Mouse (Mus musculus): ENCODE measurements at regions not wholly inside any gene's neighbourhood (a gene's known extent, or its start where the extent isn't known, plus 50 kb on each side); places are given as distances from the start of the nearest gene placed in this dataset.

DNA sequence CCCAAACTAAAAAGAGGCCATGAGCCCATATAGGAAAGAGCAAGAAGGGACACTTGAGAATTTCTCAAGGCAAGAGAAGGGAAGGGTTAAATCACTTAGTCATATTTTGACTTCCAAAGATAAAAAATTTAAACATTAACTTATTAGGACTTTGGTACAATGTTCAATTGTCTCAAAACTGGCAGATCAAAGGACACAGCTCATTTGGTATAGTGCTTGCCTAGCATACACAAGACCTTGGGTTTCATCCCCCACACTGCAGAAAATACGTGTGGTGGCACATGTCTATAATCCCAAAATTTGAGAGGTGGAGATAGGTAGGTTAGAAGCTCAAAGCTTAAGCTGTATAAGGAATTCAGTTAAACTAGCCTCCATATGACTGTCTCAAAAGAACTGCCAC is 658.4 kb upstream of the Pfkp start:
- no peaks in the 10 kb centered on the region for H3K9me3 ChIP-seq (ENCODE audit: low read length)
- ATAC-seq, result no peak

DNA sequence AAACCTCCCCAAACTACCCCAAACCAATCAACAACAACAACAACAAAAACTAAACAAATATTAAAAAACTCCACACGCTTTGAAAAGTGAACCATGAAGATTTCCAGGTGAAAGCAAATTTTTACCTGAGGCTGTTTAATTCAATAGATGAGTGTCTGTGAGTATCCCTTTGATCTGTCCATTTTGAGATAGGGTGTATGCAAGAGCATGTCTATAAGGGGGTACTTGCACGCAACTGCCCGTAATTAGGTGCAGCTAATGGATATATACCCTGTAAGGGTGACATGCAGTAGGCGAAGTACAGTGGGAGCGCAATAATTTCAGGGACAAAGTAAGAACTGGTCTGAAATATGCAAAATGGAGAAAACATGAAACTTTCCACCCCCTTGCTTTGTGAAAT is 658.8 kb upstream of the Pfkp start:
- DNase-seq (no peak), ATAC-seq (no peak)
- Histone ChIP-seq H3K27ac (ENCODE audit: low read depth, low read length) (no peak overlapping the region), H3K36me3 (ENCODE audit: insufficient read depth) (no peaks in the 10 kb centered on the region), H3K9me3 (ENCODE audit: low read length) (no peaks in the 10 kb centered on the region), H3K4me1 (ENCODE audit: insufficient read depth) (no peaks in the 10 kb centered on the region), H3K4me3 (ENCODE audit: low read depth, low read length) (no peak overlapping the region), H3K27me3 (ENCODE audit: insufficient read depth, low read length) (no peaks in the 10 kb centered on the region), H3K4me2 (ENCODE audit: low read depth) (no peak overlapping the region), H3K9ac (no peak overlapping the region)
- 97% methylated on average over 5 of the region's 5 CpGs for WGBS
- no peak for TF ChIP-seq CTCF (IDR thresholded peaks at IDR 0.05; ENCODE audit: low read depth)

More for the DNA sequence above, 658.4 kb upstream of the Pfkp start:
- WGBS, result 74% methylated on average over 1 of the region's 1 CpGs
- H3K9ac ChIP-seq, result no peak overlapping the region
- H3K4me3 ChIP-seq (ENCODE audit: low read depth, low read length), result no peak overlapping the region
- no peak overlapping the region for H3K27ac ChIP-seq (ENCODE audit: low read depth, low read length)
- no peaks in the 10 kb centered on the region for H3K36me3 ChIP-seq (ENCODE audit: insufficient read depth)
- H3K4me1 ChIP-seq (ENCODE audit: insufficient read depth), result no peaks in the 10 kb centered on the region
- no peaks in the 10 kb centered on the region for H3K27me3 ChIP-seq (ENCODE audit: insufficient read depth, low read length)
- DNase-seq, result no peak
- no peak for TF ChIP-seq CTCF (IDR thresholded peaks at IDR 0.05; ENCODE audit: low read depth)
- no peak overlapping the region for H3K4me2 ChIP-seq (ENCODE audit: low read depth)

DNA sequence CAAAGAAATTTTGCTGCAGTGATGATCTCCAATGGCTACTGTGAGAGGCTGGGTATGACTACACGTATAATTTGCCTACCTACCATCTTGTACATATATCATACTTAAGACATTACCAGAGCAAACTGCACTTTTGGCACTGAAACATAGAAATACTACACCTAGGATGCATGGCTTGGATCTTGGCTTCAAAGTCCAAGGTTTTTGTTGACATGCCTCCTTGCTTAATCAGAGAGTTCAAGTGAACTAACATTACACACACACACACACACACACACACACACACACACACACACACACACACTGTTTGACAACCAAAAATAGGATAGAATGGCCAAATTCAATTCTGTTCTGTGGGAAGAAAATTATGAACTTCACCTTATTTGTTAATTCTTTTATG is 664.9 kb upstream of the Pfkp start:
- Histone ChIP-seq H3K27ac (ENCODE audit: low read depth, low read length) (no peak overlapping the region), H3K27me3 (ENCODE audit: insufficient read depth, low read length) (no peaks in the 10 kb centered on the region), H3K9me3 (ENCODE audit: low read length) (no peaks in the 10 kb centered on the region), H3K4me3 (ENCODE audit: low read depth, low read length) (no peak overlapping the region), H3K4me2 (ENCODE audit: low read depth) (no peak overlapping the region), H3K9ac (no peak overlapping the region), H3K36me3 (ENCODE audit: insufficient read depth) (no peaks in the 10 kb centered on the region), H3K4me1 (ENCODE audit: insufficient read depth) (no peaks in the 10 kb centered on the region)
- no peak for ATAC-seq
- TF ChIP-seq CTCF (IDR thresholded peaks at IDR 0.05; ENCODE audit: low read depth), result no peak
- no peak for DNase-seq
- WGBS, result 95% methylated on average over 1 of the region's 1 CpGs

DNA sequence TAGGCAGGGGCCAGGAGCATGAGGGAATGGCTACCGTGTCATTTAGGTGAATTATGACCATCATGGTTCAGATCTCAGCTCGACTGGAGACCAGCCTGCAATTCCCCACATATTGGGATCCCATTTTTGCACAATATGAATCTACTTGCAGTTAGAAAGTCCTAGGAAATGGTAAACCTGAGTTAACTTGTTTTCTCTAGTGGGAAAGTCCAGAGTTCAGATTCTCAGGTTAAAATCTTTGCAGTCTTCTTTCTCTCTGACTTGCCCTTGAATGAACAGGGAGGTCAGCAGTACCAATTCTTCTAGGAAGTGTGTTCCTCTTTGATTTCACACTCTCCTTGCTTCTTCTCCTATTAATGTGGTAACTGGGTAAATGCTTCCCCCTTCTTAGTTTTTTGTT is 681.6 kb upstream of the Pfkp start:
- no peak for TF ChIP-seq CTCF (IDR thresholded peaks at IDR 0.05; ENCODE audit: low read depth)
- H3K4me1 ChIP-seq (ENCODE audit: insufficient read depth), result no peaks in the 10 kb centered on the region
- no peak overlapping the region for H3K9ac ChIP-seq
- no peak overlapping the region for H3K4me2 ChIP-seq (ENCODE audit: low read depth)
- H3K27me3 ChIP-seq (ENCODE audit: insufficient read depth, low read length), result no peaks in the 10 kb centered on the region
- DNase-seq (no peak), ATAC-seq (no peak)
- H3K4me3 ChIP-seq (ENCODE audit: low read depth, low read length), result no peak overlapping the region
- no peak overlapping the region for H3K27ac ChIP-seq (ENCODE audit: low read depth, low read length)
- H3K9me3 ChIP-seq (ENCODE audit: low read length), result no peaks in the 10 kb centered on the region
- H3K36me3 ChIP-seq (ENCODE audit: insufficient read depth), result no peaks in the 10 kb centered on the region
- WGBS, result 72% methylated on average over 2 of the region's 2 CpGs

DNA sequence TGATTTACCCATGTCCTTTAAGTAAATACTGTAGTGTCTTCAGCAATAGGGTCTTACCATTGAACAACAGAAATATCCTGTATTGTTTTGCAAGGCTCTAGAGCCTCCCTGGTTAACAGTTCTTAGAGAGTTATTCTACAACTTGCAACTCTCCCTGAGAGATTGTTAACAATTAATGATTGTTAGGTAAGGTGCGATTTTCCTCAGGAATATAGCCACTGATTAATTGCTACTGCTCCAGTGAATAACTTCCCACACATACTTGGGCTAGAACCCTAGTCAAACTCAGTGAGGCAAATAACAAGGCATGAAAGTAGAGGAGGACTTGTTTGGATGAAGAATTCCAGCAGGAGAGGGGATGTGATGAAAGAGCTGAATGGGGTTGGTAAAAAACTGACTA is 697.2 kb upstream of the Pfkp start:
- Histone ChIP-seq H3K27ac (ENCODE audit: low read depth, low read length) (no peak overlapping the region), H3K9ac (no peak overlapping the region), H3K4me1 (ENCODE audit: insufficient read depth) (no peaks in the 10 kb centered on the region), H3K4me3 (ENCODE audit: low read depth, low read length) (no peak overlapping the region), H3K27me3 (ENCODE audit: insufficient read depth, low read length) (no peaks in the 10 kb centered on the region), H3K4me2 (ENCODE audit: low read depth) (no peak overlapping the region), H3K9me3 (ENCODE audit: low read length) (no peaks in the 10 kb centered on the region), H3K36me3 (ENCODE audit: insufficient read depth) (no peaks in the 10 kb centered on the region)
- WGBS, result 84% methylated on average over 1 of the region's 1 CpGs
- no peak for TF ChIP-seq CTCF (IDR thresholded peaks at IDR 0.05; ENCODE audit: low read depth)
- DNase-seq (no peak), ATAC-seq (no peak)

DNA sequence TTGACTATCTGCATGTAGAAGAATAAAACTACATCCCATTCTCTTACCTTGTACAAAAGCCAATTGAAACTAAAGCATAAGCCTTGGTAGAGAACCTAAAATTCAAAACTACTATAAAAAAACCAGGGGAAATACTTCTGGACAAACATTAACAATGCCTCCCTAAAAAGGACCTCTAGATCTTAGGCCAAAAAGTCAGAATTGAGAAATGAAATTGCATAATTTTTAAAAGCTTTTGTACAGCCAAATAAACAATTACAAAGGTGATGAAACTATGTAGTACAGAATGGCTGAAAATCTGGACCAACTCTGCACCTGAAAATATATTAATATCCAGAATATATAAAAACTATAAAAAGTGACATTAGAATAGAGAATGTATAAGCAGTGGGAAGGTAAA is 699.9 kb upstream of the Pfkp start:
- no peaks in the 10 kb centered on the region for H3K36me3 ChIP-seq (ENCODE audit: insufficient read depth)

DNA sequence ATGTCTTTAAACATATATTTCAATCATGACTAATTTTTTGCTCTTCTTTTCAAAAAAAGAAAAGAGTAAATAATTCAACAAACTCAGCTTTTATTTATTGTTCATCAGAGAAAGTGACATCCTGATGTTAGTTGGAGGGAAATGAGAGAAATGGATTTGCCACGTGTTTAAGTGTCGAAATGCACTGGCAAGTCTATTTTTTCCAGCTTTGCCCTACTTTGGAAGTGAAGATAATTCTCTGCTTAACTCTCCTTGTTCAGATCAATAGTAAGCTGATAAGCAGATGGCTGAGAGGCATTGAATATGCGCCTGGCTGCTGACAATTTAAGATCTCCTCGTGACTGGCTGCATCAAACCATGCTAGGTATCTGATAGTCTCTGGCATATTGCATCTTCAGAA is 704.4 kb upstream of the Pfkp start:
- Histone ChIP-seq H3K27me3 (ENCODE audit: insufficient read depth, low read length) (no peaks in the 10 kb centered on the region), H3K4me3 (ENCODE audit: low read depth, low read length) (no peak overlapping the region), H3K27ac (ENCODE audit: low read depth, low read length) (no peak overlapping the region), H3K4me1 (ENCODE audit: insufficient read depth) (no peaks in the 10 kb centered on the region), H3K9me3 (ENCODE audit: low read length) (no peaks in the 10 kb centered on the region), H3K9ac (no peak overlapping the region), H3K36me3 (ENCODE audit: insufficient read depth) (no peaks in the 10 kb centered on the region), H3K4me2 (ENCODE audit: low read depth) (no peak overlapping the region)
- DNase-seq, result no peak
- 62% methylated on average over 4 of the region's 4 CpGs for WGBS
- ATAC-seq, result no peak
- no peak for TF ChIP-seq CTCF (IDR thresholded peaks at IDR 0.05; ENCODE audit: low read depth)

More for the DNA sequence above, 699.9 kb upstream of the Pfkp start:
- H3K4me3 ChIP-seq (ENCODE audit: low read depth, low read length), result no peak overlapping the region
- H3K4me2 ChIP-seq (ENCODE audit: low read depth), result no peak overlapping the region
- no peaks in the 10 kb centered on the region for H3K9me3 ChIP-seq (ENCODE audit: low read length)
- H3K4me1 ChIP-seq (ENCODE audit: insufficient read depth), result no peaks in the 10 kb centered on the region
- TF ChIP-seq CTCF (IDR thresholded peaks at IDR 0.05; ENCODE audit: low read depth), result no peak
- no peak overlapping the region for H3K27ac ChIP-seq (ENCODE audit: low read depth, low read length)
- DNase-seq (no peak), ATAC-seq (no peak)
- H3K27me3 ChIP-seq (ENCODE audit: insufficient read depth, low read length), result no peaks in the 10 kb centered on the region
- H3K9ac ChIP-seq, result no peak overlapping the region

DNA sequence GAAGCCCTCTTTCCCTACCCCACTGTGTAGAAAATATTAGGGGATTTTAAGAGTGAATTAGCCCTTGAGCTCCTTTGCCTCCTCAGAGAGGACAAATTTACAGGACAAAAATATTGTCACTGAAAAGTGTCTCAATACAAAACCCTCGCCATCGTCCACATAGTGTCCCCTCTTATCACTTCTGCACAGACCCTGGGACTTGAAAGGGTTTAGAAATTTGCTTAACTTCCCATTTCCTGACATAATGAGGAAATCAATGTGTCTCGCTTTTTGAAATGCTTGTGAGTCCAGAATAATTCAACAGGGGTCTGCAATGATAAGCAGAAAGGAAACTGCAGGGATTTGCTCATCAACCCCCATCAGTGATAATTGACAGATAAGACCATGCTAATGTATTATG is 708.5 kb upstream of the Pfkp start:
- H3K9me3 ChIP-seq (ENCODE audit: low read length), result no peaks in the 10 kb centered on the region
- no peak overlapping the region for H3K4me2 ChIP-seq (ENCODE audit: low read depth)
- H3K4me1 ChIP-seq (ENCODE audit: insufficient read depth), result no peaks in the 10 kb centered on the region
- DNase-seq (no peak), ATAC-seq (no peak)
- H3K27ac ChIP-seq (ENCODE audit: low read depth, low read length), result no peak overlapping the region
- H3K36me3 ChIP-seq (ENCODE audit: insufficient read depth), result no peaks in the 10 kb centered on the region
- H3K4me3 ChIP-seq (ENCODE audit: low read depth, low read length), result no peak overlapping the region
- no peaks in the 10 kb centered on the region for H3K27me3 ChIP-seq (ENCODE audit: insufficient read depth, low read length)
- H3K9ac ChIP-seq, result no peak overlapping the region
- TF ChIP-seq CTCF (IDR thresholded peaks at IDR 0.05; ENCODE audit: low read depth), result no peak
- WGBS, result 75% methylated on average over 3 of the region's 3 CpGs
